Mouse (Mus musculus) spleen, adult 2 months (tissue): ENCODE results near the gene Psma3.

Experiments used
- CTCF ChIP-seq: fragments of 200-500 bp; IDR thresholded peaks from 2 replicates; pipeline ENCODE4 v1.5.1; 2011; ENCODE audit warnings: mild to moderate bottlenecking, inconsistent platforms; ENCODE audit not compliant: insufficient read depth, insufficient read length, insufficient replicate concordance; ENCODE audit errors: extremely low read depth
- POLR2A ChIP-seq: fragments of 200-500 bp; IDR thresholded peaks from 2 replicates; pipeline ENCODE4 v1.6.1; 2011; ENCODE audit warnings: low read depth, low read length, inconsistent platforms

GRCm38 (mm10) chr12:70937150-70937549, 37.3 kb upstream of the Psma3 start:
- no peak for TF ChIP-seq POLR2A
- TF ChIP-seq CTCF, result no peak
